Mouse (Mus musculus) ovary, adult 2 months (tissue): Measurements from ENCODE around the gene Them4. TPM values are rescaled to one million over a fixed set of nuclear protein-coding genes. Genes with fewer than 3 reads are reported as not detected.

Source experiments
- polyA plus RNA-seq: library from polyadenylated mRNA; depleted of rRNA; stranded (reverse); fragments of >200 nt; gene quantifications from 2 replicates; pipeline ENCODE4 v1.2.3, GENCODE M21; 2012; rRNA removed

Gene Them4
- 0.36 and 0.54 TPM in 2 replicates for polyA plus RNA-seq

DNA sequence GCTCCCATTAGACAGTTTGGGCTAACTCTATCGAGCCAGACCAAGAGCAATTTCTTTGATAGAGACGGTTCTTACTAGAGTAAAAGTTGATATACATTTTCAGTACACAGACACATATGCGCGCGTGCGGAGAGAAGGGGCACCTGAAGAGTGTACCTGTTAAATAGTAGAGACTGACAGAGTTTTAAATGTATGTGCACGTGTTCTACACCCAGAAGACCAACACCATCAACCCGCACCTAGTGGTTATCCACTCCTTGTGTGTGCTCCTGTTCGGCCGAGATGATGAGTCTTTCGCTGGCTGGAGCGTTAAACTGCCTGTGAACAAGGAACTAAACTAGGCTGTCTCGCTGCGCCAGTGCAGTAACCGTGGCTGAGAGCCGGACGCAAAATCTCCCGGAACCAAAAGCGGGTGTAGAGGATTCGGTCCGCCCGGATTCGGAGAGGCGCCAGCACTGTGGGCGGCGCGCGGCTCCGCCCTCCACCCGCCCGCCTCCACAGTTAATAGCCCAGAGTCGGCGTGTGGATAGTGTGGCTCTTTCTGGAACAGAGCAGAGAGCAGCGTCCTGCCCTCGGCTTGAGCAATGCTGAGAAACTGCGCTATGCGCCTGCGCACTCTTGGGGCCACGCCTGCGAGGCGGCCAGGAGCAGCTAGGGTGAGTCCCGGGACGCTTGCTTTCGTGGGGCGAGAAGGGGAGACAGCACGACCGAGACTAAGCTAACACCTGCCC lies at the start of gene Them4:
Gene Them4 (plus strand): TSS at position 457 of the 731 bp plus-strand sequence.

DNA sequence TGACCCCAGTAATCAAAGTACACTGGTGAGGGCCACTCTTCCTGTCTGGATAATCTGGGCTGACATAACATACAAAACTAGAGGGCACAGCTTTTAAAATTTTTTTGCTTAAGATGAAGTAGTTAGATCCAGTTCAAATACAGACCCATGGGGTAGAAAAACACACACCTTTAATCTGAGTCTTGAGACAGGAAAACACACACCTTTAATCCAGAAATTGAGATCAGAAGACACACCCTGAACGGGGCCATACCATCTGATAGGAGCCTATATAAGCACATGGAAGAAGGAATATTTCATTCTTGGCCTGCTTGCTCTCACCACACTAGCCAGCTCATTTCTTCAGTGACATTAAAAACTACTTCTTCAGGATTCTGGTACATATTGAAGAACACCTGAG lies 46.2 kb upstream of the Them4 start, which contains the start of gene Gm4778:
Gene Gm4778 (plus strand): TSS at position 301 of the 400 bp plus-strand sequence.

GRCm38 (mm10) chr3:94341959-94342422 lies 32.1 kb downstream of the Them4 start, which contains the start of gene Them5:
Gene Them5 (plus strand): TSS chr3:94342099.

GRCm38 (mm10) chr3:94362138-94362537 lies 52.2 kb downstream of the Them4 start, which contains the start of gene C2cd4d:
Gene C2cd4d (plus strand): TSS chr3:94362438.

DNA sequence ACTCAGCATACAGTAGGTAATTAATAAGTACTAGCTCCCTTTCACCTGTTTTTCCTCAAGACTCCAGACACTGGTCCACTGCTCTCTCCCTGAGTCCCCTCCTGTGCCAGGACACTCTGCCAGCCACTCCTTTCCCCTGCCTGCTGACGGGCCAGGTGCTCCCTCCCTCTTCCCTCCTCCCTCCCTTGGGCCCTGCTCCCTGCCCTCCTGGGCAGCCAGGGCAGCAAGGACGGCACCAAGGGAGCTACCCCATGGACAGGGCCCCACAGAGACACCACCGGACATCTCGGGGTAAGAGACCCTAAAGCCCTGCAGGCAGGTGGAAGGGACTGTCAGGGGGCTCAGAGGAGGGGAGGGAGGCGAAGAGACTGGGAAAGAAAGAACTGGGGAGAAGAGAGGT lies 62.8 kb downstream of the Them4 start, which contains the start of gene Rorc:
Gene Rorc (plus strand): TSS at position 154 of the 400 bp plus-strand sequence.

Other genes starting within 250 kb of the Them4 start
- not detected in 2 replicates for gene Gm10697, start 237.4 kb upstream of the Them4 start, polyA plus RNA-seq
- not detected in 2 replicates for gene Gm10696, start 131.9 kb upstream of the Them4 start, polyA plus RNA-seq
- gene Gm5286, start 113.4 kb upstream of the Them4 start, polyA plus RNA-seq = not detected in 2 replicates
- not detected in 2 replicates for gene Gm4778, start 46.1 kb upstream of the Them4 start, polyA plus RNA-seq
- 0.69 and 1.2 TPM in 2 replicates for gene Them5, start 32.0 kb downstream of the Them4 start, polyA plus RNA-seq
- gene C2cd4d, start 52.3 kb downstream of the Them4 start, polyA plus RNA-seq = 4.8 and 7.8 TPM in 2 replicates
- 9.8 and 12.7 TPM in 2 replicates for gene Rorc, start 62.7 kb downstream of the Them4 start, polyA plus RNA-seq
- 0.13 TPM in 1 of 2 replicates, not detected in the other for gene Lingo4, start 88.4 kb downstream of the Them4 start, polyA plus RNA-seq
- 0.12 and 0.98 TPM in 2 replicates for gene Tdrkh, start 103.2 kb downstream of the Them4 start, polyA plus RNA-seq
- gene Mrpl9, start 133.2 kb downstream of the Them4 start, polyA plus RNA-seq = 26.6 and 33.9 TPM in 2 replicates
- gene Oaz3, start 133.8 kb downstream of the Them4 start, polyA plus RNA-seq = 0.17 TPM in 1 of 2 replicates, not detected in the other
- gene Celf3, start 168.2 kb downstream of the Them4 start, polyA plus RNA-seq = 3.1 and 4.7 TPM in 2 replicates
- gene Riiad1, start 170.3 kb downstream of the Them4 start, polyA plus RNA-seq = 0.91 and 1.1 TPM in 2 replicates